Mouse (Mus musculus): Measurements from ENCODE around the gene Trim14. TPM values are rescaled to one million over a fixed set of nuclear protein-coding genes. Genes with fewer than 3 reads are reported as not detected.

Trim14 gene
- total RNA-seq, 2 experiments from 2014 or later = 1.5 to 3.1 TPM

DNA sequence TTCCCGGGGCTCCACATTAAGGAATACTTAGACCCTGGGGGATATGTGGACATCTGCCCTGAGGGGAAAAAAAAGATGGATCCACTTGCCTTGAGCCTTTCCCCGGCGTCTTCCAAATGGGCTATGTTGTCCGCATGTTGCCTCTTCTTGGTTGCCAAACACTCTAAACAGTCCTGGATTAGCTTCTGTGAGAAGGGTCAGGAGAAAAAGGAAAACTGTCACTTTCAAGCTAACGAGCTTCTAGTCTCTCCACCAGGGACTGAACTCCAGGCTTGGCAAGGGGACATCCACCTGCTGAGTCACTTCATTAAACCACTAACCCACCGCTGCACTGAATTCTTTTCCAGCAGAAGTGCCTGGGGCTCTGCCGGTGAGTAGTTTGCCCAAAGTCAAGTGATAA is 3.0 kb downstream of the Trim14 start:
- DNase-seq (ENCODE audit: low spot score in 2 of 2) = no peak

DNA sequence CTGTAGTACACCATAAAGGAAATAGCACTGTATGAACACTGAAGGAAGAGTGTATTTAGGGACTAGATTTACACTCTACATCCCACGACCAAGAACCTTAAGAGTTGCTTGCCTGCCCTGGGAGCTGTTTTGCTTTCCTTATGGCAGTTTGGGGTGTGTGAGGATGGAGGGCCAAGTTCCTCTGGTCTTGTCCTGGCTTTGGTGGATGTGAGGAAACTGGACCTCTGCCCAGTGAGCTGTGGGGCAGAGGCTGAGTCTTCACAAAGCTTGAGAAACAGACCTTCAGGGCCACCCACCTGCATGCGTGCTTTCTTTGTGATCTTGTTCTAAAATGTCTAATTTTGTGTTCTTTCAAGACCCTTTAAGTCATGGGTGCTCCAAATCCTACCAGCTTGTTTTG is 3.4 kb downstream of the Trim14 start:
- no peak for DNase-seq (ENCODE audit: low spot score in 2 of 2)

DNA sequence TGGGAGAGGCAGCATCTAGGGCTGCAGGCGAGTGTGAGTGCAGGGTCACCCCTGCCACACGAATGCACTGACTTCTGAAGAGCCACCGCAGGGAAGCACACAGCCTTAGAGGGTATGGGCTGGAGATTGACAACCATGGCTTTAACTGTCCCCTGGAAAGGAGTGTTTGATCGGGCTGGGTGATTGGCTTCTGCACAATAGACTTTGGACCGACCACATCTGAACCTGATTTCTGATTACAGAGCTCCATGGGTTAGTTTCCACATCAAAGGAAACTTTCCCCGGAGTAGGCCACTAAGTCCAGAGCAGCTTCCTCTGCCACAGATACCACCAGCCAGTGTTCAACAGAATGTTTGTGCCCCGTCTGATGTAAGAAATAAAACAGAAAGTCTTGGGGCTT is 6.2 kb downstream of the Trim14 start:
- no peak for DNase-seq (ENCODE audit: low spot score in 2 of 2)

- no peak for DNase-seq (ENCODE audit: low spot score in 2 of 2)
These were observed 8.4 kb downstream of the Trim14 start for GRCm38 (mm10) chr4:46527558-46527926.

DNA sequence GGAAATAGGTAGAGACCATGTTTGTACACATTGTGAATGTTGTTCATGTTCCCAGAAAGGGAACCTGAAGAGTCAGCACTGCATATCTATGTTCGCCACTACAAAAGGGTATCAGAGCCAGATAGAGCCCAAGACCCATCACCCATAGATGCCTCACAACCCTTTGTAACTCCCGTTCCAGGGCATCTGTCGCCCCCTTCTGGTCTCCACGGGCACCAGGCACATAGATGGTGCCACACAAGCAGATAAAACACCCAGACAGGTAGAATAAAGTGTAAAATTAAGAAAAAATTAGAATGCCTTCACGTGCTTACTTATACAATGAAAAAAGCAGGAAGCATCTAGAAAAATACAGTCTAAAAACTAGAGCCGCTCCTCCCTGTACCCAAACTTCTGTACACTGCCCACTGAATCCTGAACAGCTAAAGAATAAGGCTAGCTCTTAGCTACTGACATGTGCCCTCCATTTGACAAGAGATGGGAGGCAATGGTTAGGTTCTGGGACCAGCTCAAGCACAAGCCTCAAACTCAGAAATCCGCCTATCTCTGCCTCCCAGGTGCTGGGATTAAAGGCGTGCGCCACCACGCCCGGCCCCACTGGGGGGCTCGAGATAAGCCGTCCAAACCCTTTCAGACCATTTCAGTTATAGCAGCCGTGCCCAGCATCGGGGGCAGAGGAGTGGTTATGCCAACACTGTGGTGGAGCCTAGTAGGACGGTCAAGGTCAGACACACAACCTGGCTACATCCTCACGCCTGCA is 9.0 kb downstream of the Trim14 start:
- no peak for DNase-seq (ENCODE audit: low spot score in 2 of 2)

DNA sequence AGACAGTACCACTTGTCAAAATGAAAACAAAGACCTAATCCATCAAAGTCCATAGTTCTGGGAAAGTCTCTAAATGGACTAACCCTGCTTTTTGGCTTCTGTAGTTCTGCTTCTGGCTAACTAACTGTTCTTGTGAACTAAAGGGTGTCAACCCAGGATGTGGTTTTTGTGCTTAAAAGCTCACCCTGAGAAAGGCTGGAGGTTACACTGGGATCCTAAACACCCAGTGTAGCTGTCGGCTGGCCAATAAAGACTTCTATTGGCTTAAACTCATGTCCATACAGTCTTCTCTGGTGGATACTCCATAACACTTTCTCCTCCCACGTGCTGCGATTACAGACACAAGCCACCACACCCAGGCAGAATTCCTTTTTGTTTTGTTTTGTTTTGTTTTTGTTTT is 9.7 kb downstream of the Trim14 start:
- DNase-seq (ENCODE audit: low spot score in 2 of 2) = no peak

- no peak for DNase-seq (ENCODE audit: low spot score in 2 of 2)
These were observed 12.6 kb downstream of the Trim14 start for GRCm38 (mm10) chr4:46523324-46523723.

- DNase-seq (ENCODE audit: low spot score in 2 of 2) = no peak
These were observed 14.5 kb downstream of the Trim14 start for GRCm38 (mm10) chr4:46521457-46521856.

- no peak for DNase-seq (ENCODE audit: low spot score in 2 of 2)
These were observed 15.4 kb downstream of the Trim14 start for GRCm38 (mm10) chr4:46520491-46520890.

DNA sequence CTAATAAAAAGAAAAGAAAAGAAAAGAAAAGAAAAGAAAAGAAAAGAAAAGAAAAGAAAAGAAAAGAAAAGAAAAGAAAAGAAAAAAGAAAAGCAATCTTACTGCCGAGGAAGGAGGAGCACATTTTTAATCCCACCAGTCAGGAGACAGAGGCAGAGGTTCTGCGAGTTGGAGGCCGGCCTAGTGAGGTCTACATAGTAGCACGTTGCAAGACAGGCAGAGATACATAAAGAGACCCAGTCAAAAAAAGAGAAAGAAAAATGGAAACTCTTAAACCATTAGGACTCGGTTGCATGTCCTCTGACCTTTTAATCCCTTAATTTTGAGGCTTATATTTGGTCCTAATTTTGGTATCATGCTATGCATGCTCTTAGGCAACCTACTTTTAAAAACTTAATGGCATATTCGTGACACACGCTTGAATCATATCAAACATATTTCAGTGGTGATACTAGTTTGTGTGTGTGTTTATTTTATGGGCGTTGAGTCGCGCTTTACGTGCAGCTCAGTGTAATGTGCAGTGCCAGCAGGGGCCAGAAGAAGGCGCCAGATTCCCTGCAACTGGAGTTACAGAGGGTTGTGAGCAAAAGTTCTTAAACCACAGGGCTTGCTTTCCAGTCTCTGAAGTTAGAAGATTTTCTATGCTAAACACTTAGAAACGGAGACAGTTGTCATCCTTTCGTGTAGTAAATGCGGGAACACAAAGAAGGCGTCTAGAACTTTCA is 28.0 kb downstream of the Trim14 start:
- DNase-seq (ENCODE audit: low spot score in 2 of 2) = peak; percentile 60 to 81

DNA sequence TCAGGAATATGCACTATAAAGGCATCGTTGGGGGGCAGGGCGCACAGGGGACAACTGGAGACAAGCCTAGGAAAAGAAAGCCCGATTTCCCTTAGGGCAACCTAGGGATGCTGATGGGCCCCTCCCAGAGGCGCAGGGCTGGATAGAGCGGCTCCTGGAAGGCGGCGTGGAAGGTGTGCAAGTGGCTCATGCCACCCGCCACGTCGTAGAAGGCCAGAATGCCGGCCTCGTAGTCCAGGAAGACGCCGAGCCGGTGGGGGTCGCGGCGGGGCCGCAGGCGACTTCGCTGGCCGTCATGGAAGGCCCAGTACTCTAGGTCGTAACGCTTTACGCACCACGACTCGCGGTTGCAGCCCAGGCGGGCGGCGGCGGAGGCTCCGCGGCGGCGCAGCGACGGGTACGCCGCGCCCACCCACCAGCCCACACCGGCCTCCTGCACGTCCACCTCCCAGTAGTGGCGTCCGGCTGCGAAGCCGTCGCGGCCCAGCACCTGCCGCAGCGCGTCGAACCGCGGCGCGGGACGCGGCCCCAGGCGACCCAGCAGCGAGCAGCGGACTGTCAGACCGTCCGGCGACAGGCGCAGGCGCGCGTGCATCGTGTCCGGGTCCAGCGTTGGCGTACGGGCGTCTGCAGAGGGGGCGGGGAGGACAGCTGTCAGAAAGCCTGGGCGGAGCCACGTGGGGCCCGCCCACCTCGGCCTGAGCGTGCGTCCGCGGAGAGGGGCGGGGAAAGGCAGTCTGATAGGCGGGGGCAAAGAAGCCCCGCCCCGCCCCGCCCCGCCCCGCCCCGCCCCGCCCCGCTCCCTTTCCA is 28.9 kb downstream of the Trim14 start:
- DNase-seq (ENCODE audit: low spot score in 2 of 2) = peak; percentile 94 to 96

DNA sequence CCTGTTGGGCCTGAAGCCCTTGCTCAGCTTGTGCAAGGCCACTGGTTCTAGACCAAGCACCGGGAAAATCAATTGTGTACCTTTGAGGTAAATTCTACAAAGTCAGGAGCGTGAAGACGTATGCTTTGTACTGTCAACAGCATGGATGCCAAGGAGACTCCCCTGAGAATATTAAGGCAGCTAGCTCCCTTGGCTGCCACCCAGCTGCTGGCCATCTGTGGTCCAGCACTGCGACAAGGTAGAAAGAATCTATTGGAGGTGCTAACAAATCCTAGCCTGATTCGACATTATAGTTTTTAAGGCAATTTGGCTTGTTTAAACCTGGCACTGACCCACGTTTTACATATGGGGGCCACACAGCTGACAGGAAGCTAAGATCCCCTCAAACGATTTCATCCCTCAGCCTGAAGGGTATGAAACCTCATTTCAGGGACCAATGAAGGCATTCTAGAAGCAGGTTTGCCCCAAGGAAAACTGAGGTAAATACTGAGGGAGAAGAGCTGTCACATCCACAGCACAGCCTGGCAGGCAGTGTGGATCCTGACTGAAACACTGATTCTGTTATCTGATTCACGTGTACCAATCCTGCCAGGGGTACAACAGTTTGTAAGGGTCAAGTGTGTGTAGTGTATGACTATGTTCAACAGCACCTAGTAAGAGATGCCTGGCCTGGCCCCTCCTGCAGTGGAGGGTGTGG is 30.4 kb downstream of the Trim14 start:
- DNase-seq (ENCODE audit: low spot score in 2 of 2) = no peak

DNA sequence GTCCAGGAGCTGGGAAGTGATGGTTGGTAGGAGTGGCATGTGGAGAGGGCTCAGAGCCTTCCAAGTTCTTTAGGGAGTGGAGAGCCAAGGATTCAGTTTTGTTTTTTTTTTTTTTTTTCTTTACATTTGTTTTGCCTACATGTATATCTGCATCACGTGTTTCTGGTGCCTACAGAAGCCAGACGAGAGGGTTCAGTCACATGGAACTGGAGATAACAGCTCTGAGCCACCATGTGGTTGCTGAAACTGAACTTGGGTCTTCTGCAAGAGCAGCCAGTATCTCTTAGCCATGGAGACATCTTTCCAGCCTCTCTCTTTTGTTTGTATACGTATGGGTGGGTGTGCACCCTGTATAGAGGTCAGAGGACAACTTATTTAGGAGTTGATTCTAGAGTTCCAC is 32.1 kb downstream of the Trim14 start:
- no peak for DNase-seq (ENCODE audit: low spot score in 2 of 2)

GRCm38 (mm10) chr4:46502606-46503502 is 33.1 kb downstream of the Trim14 start:
- DNase-seq (ENCODE audit: low spot score in 2 of 2) = no peak

GRCm38 (mm10) chr4:46498976-46499375 is 37.0 kb downstream of the Trim14 start:
- peak in 1 of 2 experiments; percentile 42 for DNase-seq (ENCODE audit: low spot score in 2 of 2)

- no peak for DNase-seq (ENCODE audit: low spot score in 2 of 2)
These were observed 37.4 kb downstream of the Trim14 start for GRCm38 (mm10) chr4:46498511-46498910.

- DNase-seq (ENCODE audit: low spot score in 2 of 2) = peak in 1 of 2 experiments; percentile 42
These were observed 38.6 kb downstream of the Trim14 start for GRCm38 (mm10) chr4:46497286-46497892.

GRCm38 (mm10) chr4:46495543-46495942 is 40.4 kb downstream of the Trim14 start:
- no peak for DNase-seq (ENCODE audit: low spot score in 2 of 2)

DNA sequence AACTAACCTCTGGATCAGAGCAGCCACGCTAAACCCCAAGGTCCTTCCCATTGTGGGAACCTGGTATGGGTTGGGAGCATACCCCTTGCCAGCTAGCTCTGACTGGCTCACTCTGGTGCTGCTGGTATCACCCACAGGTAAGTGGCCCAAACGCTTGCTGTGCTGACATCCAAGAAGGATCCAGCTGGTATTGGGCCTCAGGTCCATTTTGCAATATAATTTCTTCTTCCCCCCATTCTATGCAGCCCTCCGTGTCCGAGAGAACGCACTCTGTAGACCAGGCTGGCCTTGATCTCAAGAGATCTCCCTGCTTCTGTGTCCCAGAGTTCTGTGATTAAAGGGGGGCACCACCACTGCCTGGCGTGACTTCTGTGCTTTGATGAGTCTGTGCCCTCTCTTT is 42.9 kb downstream of the Trim14 start:
- DNase-seq (ENCODE audit: low spot score in 2 of 2) = no peak
